Mouse (Mus musculus) thymus, postnatal 36 days (tissue): ENCODE results near the gene Ddx28.
"Not testable (repeated sequence)": the region's sequence is repeated elsewhere in the genome, so short reads cannot be mapped to it uniquely, and the experiment has no call there.

Experiments
- DNase-seq, 2 experiments: peaks; one replicate each; pipeline ENCODE4 v3.0.0; 2022; ENCODE audit warnings: mixed read lengths in 2 of 2

Gene Ddx28

DNA sequence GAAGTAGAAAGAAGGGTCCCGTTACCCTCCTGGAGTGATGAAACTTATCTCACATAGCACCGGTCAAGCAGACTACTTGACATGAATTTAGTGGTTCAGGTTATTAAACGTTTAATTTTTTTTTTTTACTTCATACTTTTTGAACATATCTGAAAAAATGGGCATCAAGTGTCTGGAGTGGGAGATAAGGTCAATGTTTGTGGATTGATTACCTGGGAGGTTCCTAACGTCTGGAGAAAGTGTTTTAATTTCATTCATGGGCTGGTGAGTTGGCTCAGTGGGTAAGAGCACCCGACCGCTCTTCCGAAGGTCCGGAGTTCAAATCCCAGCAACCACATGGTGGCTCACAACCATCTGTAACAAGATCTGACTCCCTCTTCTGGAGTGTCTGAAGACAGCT is 521 bp upstream of the Ddx28 start:
- DNase-seq: not testable (repeated sequence)

DNA sequence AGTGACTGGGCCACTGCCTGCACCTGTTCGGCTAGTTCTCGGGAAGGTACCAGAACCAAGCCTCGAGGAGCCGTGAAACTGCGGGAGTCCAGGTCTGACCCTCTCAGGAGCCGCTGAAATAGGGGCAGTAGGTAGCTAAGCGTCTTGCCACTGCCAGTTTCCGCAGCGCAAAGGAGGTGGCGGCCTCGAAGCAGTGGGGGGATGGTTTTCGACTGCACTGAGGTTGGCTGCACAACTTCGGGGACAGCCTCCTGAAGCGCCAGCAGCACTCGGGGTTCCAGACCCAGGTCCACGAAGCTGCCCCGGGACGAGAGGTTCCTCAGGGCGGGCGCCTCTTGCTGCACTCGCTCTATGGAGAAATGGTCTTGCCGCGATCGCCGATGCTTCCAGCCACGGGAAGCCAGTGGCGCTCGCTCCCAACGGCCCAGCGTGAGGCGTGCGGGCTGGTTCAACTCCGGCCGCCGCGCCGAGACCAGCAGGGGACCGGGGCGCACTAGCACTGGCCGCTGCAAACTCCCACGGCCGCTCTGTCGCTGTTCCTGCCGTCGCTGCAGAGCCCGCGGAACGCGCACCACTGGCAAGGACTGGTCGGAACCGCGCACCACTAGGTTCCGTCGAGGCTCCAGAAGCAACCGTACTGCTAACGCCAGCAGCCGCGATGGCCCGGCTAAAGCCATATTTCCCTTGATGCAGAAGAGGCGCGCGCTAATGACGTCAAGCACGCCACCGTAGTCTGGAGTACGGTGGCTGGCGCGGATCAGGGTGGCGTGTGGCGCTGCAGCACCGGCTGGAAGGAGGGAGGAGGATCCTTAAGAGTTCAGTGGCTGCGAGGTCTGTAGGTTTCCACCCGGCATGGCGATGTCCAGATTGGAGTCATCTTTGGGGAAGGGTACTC is 687 bp downstream of the Ddx28 start:
- DNase-seq: peak; percentile 87 to 88

DNA sequence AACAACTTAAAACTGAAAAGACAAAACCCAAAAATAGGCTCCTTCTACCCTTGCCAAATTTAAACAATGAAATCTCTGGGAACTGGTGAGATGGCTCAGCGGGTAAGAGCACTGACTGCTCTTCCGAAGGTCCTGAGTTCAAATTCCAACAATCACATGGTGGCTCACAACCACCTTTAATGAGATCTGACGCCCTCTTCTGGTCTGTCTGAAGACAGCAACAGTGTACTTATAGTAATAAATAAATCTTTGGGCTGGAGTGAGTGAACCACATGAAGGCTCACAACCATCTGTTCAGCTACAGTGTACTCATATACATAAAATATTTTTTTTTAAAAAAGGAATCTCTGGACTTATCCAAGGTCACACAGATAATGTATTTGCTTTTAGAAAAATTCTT is 3.8 kb downstream of the Ddx28 start:
- DNase-seq: not testable (repeated sequence)

DNA sequence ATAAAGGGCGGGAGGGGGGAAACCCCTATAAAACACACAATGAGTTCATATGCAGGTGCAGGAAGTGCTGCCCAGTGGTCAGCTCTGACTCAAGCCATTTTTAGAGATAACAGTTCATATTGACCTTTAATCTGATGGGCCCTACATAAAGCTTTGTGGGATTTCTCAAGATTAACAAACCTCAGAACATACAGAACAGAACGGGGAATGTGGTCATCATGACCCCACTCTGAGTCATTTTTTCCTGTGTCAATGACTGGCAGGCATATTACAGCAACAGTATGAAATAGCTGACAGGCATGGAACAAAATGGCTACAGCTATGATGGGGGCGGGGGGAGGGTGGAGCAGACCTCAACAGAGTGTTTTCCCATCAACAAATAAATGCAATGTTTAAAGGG is 4.5 kb downstream of the Ddx28 start:
- DNase-seq: no peak

DNA sequence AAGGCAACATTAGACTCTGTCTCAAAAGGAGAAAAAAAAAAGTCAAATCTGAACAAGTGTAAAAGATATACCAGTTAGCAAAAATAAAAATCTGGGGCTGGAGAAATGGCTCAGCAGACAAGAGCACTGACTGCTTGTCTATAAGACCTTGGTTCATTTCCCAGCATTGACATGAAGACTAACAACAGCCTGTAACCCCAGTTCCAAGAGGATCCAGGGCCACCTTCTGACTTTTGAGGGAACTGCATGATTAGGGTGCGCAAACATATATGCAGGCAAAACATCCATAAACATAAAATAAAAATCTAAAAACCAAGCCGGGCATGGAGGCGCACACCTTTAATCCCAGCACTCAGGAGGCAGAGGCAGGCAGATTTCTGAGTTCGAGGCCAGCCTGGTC is 5.3 kb downstream of the Ddx28 start:
- no peak for DNase-seq

DNA sequence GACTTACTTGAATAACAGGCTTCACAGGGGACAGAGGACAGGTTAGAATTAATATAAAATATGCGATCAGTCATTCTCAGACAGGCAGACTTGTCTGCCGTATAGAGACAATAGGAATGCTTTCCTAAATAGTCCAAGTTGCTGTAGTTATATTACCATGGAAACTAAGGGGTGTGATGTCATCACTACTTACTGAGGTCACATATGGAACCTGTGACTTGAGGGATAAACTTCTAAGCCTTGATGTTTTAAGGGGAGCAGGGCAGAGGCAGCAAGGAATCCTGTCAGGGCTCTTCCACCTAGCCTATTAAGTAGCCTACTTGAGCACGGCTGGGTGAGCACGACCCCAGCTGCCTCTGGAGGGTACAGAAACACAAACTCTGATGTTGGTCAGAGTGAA is 5.8 kb downstream of the Ddx28 start, which contains the start of gene Dpep2nb:
Gene Dpep2nb (minus strand): TSS at position 101 of the 400 bp plus-strand sequence.
- no peak for DNase-seq

DNA sequence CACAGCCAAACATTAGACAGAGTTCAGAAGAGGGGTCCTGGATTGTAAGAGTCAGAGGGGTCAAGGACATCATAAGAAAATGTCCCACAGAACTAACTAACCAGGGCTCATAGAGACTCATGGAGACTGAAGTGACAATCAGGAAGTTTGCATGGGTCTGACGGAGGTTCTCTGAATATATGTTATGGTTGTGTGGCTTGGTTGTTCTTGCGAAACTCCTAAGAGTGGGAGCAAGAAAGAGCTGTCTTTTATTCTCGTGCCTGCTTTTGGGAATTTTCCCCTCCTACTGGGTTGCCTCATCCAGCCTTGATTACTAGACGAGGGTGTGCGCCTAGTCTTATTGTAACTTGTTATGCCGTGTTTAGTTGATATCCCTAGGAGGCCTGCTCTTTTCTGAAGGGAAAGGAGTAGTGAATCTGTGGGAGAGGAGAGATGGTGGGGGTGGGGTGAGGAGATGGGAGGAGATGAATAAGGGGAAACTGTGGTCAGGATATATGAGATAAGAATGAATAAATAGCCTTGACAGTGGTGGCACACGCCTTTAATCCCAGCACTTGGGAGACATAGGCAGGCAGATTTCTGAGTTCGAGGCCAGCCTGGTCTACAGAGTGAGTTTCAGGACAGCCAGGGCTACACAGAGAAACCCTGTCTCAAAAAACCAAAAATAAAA is 7.0 kb downstream of the Ddx28 start:
- no peak for DNase-seq

DNA sequence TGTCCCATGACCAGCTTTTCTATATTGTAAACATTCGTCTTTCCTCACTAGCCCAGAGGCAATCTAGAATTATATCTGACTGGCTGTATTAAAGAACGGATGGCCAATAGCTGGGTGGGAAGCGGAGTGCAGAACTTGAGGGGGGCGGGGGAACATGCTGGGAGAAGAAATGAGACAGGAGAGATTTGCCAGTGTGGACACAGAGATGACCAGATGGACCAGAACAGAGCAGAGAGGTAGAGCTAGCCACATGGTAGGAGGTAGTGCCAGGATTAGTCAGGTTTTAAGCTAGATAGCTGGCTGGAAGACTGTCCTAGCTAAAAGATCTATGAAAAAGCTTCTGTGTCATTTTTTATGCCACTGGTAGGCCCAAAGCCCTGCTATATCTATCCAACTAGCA is 9.8 kb downstream of the Ddx28 start:
- no peak for DNase-seq

DNA sequence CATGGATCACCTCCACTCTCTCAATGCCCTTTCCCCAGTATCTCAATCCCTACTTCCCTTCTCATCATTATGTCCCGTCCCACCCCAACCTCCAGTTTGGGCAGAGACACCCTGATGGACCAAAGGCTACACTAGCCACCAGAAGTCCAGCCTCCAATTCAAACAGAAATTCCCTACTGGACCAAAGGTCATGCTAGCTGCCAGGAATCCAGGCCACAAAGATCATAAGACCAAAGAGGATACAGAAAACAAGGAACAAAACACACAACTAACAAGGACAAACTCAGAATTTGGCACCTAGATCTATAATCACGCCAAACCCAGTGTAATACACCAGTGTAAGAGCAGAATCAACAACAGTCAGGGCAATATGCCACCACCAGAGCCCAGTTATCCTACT is 12.7 kb downstream of the Ddx28 start:
- no peak for DNase-seq

DNA sequence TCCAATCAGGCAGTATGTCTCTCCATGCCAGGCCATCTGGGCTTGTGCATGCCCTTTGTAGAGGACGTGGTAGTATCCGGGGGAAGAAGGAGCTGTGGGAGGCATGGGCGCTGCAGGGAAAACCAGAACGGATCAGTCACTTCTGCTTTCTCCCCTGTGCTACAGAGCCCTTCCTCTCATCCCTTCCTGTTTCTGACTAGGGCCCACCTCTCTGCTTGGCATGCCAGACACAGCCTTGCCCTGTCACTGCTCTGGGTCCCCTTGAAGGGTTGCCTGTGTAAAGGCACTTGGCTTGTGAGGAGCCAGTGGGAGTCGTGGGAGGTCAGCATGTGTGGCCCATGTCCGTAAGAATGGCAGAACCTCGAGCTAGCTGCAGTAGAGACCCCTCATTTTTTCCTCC is 15.3 kb downstream of the Ddx28 start:
- DNase-seq: no peak

DNA sequence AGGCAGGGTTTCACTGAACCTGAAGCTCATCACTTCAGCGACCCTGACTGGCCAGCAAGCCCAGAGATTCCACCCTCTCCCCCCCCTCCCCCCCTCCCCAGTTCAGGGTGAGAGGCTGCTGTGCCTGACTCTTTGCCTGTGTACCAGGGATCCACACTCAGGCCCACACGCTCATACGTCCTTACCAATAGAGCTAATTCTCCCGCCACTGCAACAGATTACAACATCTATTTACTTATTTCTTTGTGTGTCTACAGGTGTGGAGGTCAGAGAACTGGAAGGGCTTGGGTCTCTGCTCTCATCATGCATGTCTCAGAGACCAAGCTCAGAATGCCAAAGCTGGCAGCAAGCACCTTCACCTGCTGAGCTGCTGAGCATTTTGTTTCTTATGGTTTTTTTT is 18.5 kb downstream of the Ddx28 start:
- DNase-seq: no peak

DNA sequence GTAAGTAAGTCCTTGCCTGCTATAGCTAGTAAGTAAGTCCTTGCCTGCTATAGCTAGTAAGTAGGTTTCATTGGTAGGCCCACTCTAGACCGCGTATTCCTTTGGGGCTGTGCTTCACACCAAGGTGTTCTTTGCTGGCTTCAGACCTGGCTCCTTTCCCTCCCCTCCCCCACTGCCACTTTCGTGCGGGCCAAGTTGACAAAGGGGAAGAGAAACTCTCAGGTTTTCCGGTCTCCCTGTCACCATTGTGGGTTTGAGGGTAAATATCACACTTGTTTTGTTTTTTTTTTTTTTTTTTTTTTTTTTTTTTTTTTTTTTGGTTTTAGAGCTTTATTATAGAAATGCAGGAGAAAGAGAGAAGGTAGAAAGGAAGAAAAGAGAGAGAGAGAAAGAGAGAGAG is 19.2 kb downstream of the Ddx28 start:
- peak; percentile 79 to 85 for DNase-seq

DNA sequence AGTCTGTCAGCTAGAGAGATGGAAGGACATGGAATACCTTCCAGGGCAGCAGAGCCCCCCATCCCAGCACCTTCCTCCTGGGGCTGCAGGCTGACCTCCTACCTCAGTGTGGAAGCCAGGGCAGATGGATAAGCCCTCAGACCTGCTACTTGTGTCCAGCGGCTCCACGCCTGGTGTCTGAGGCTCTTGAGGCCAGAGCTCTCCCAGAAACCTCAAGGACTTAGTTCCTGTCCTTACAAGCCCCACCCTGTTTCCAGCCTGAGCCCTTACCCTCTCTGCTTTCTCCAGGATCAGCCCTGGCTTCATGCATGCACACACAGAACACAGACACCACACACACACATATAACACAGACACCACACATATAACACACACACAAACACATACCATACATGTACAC is 20.1 kb downstream of the Ddx28 start:
- DNase-seq: peak in 1 of 2 experiments; percentile 29

DNA sequence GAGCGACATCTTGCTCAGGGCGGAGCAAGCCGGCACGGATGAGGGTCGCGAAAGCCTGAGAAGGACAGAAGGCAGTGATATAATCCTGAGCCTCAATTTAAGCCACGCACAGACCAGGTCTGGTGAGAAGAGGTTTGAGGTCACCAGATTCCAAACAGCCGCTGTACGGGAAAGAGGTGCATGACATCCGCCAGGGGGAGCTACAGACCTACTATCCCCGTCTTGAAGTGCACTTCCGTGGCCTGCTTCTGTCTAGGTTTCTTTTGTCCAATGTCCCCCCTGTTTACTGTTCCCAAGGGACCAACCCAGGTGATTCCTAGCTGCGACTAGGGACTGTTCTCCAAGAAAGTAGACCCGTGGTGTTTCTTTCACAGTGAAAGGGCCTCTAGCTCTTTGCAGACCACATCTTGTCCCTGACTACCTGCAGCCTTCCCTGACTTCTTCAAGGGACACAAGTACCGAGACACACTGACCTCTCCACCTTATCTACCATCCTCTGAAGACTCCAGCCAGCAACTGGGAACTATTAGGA is 20.8 kb downstream of the Ddx28 start, which contains the start of gene Dus2:
Gene Dus2 (plus strand): TSS at position 482 of the 532 bp plus-strand sequence.
- DNase-seq: peak; percentile 82 to 84

DNA sequence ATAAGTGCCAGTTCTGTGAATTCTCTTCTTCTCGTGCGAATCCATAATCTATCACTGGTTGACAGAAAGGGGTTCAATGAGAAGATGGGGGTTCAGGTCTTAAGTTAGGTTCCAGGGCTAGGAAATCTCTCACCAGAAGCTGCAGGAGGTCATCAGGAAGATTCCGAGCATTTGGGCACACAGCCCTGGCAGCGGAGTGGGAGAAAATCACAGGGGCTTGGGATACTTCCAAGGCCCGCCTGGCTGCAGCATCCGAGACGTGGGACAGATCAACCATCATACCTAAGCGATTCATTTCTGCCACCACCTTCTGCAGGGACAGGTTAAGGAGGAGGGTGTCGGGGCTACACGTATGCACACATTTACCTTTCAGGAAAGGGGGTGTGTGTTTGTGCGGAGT is 23.1 kb downstream of the Ddx28 start:
- no peak for DNase-seq

DNA sequence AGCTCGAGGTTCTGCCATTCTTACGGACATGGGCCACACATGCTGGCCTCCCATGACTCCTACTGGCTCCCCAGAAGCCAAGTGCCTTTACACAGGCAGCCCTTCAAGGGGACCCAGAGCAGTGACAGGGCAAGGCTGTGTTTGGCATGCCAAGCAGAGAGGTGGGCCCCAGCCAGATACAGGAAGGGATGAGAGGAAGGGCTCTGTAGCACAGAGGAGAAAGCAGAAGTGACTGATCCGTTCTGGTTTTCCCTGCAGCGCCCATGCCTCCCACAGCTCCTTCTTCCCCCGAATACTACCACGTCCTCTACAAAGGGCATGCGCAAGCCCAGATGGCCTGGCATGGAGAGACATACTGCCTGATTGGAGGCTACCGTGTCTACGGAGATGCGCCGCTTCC is 28.3 kb downstream of the Ddx28 start:
- not testable (repeated sequence) for DNase-seq

DNA sequence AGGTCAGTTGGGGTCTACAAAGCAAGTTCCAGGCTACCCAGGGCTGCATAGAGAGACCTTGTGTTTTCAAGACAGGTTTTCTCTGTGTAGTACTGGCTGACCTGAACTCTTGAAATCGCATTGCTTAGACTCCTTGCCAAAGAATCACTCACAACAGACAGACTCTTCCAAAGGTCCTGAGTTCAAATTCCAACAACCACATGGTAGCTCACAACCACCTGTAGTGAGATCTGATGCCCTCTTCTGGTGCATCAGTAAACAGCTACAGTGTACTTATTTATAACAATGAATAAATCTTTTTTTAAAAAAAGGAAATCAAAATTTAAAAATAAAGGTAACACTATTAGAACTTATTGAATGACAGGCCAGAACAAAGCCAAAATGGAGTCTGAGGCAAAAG is 30.5 kb downstream of the Ddx28 start:
- DNase-seq: no peak

DNA sequence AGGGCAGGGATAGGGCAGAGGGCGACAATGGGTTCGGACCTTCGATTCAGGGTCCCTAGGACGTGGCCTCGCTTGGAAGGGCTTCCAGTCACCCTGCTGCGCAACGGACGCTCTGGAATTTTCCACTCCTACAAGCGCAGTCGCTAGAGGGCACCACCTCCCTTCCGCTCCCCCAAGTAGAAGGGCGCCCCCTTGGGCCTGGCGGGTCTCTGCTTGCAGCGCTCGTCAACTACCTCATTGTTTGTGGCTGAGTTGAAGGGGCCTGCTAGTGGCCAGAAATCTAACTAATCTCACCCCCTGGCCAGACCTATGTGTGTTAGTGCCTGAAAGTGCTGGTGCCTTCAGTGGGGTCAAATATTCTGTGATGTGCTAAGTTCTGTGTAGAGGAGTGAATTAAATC is 32.4 kb downstream of the Ddx28 start, which contains the start of gene Dpep3:
Gene Dpep3 (minus strand): TSS at position 105 of the 400 bp plus-strand sequence.
- DNase-seq: no peak

DNA sequence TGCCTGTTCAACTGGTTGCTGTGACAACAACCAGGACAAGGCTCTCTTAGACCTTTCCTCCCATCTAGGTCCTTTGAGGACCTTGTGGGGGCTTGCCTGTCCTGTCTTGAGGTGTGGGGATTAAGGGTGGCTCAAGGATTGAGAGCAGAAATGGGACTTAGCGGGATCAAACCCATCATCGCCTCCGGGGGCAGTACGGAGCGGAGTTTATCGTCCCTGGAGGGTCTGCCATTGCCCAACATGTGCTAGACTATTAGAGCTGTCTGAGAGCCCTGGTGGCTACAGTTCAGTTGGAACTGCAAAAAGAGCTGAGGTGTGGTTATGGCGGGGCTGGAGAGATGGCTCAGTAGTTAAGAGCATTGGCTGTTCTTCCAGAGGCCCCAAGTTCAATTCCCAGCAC is 36.3 kb downstream of the Ddx28 start:
- no peak for DNase-seq

DNA sequence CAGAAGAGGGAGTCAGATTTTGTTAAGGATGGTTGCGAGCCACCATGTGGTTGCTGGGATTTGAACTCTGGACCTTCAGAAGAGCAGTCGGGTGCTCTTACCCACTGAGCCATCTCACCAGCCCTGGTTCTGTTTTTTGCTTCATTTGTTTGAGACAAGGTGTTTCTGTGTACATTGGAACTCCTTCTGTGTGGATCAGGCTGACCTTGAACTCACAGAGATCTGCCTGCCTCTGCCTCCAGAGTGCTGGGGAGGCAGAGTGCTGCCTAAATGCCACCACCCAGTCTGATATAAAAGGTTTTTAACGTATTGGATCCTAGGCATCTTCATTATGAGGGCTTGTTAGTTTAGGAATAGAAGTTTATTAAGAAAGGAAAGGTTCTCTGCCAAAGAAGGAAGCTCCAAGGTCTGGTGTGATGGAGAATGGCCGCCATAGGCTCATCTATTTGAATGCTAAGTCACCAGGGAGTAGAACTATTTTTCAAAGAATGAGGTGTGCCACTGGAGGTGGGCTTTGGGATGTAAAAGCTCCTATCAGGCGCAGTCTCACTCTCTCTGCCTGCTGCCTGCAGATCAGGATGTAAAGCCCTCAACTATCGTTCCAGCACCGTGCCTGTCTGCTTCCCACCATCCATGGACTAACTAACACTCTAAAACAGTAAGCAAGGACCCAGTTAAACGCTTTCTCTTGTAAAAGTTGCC is 40.5 kb downstream of the Ddx28 start:
- no peak for DNase-seq

DNA sequence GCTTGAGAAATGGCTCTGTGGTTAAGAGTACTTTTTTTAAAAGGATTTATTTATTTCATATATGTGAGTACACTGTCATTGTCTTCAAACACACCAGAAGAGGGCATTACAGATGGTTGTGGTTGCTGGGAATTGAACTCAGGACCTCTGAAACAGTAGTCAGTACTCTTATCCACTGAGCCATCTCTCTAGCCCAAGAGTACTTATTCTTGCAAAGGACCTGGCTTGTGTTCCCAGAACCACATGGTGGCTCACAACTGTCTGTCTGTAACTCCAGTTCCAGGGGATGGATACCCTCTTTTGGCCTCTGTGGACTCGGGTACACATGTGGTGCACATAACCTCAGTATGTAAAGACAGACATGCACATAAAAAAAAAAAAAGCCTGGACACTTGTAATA is 42.3 kb downstream of the Ddx28 start:
- no peak for DNase-seq

DNA sequence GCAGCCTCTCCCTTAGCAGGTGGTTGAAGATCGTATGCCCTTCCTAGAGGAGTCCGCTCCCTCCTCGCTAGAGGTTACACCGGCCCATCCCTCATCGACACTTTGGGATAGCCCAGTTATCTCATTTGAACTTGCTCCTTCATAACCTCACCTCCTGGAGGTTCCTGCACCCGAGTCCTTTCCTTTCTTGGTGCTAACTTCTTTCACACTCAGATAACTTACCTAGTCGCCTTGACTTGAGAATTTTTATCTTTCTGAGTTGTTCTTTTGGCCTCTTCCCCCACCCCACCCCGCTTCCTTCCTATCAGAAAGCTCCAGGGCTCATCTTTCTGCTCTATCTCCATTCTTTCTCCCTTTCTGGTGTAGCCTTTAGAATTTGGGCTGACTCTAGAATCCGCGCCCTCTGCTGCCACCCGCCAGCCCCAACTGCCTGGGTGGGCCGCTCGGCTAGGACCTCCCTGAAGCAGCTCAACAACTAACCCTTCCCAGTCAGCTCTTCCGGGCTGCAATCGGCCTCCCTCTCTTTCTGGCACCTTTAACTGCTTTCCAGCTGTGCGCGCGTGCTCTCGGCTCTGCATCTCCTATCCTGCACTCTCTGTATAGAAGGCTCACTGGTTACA is 44.9 kb downstream of the Ddx28 start:
- DNase-seq: peak; percentile 56 to 67

DNA sequence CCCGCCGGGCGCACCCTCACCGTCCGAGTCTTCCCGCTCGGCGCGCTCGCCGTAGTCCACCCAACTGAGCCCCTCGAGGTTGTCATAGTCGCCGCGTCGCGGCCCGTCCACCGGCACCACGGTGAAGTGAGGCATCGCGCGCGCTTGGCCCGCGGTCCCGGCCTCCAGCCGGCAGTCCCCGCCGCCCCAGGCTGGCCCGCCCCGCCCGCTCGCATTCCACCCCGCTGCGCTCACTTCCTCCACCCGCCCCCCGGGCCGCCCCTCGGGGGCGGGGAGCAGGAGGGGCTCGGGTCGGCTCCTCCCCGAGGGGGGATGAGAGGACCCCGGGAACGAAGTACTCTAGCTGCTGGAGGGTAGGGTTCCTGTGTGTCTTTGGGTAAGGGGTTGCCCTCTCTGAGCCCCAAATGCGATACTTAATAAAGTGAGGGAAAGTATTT is 45.8 kb downstream of the Ddx28 start, which contains the start of gene Slc12a4:
Gene Slc12a4 (minus strand): TSS at position 193 of the 437 bp plus-strand sequence.
- peak; percentile 88 to 91 for DNase-seq
